Mouse (Mus musculus): ENCODE data around the gene Vmn1r116. TPM values are rescaled to one million over a fixed set of nuclear protein-coding genes. Genes with fewer than 3 reads are reported as not detected.
"Not testable (repeated sequence)": the region's sequence is repeated elsewhere in the genome, so short reads cannot be mapped to it uniquely, and the experiment has no call there.

Gene Vmn1r116
- not detected in 2 replicates for polyA plus RNA-seq (2014; fragmentation: Nextera tagmentation; extraction: Ambion mirVana)

- H3K4me3 ChIP-seq (ENCODE audit: low read depth, low read length); H3K27me3 ChIP-seq (ENCODE audit: control insufficient read depth, insufficient read depth, low read length); H3K9ac ChIP-seq (replicated peaks; ENCODE audit: low read length); H3K4me2 ChIP-seq (ENCODE audit: low read depth, low read length); H3K36me3 ChIP-seq (replicated peaks; ENCODE audit: control insufficient read depth, insufficient read depth, low read depth, low read length); H3K9me3 ChIP-seq (replicated peaks; ENCODE audit: control insufficient read depth, low read length); H3K4me1 ChIP-seq (ENCODE audit: control insufficient read depth, insufficient read depth, low read length); H3K27ac ChIP-seq (replicated peaks; ENCODE audit: low read depth, low read length); DNase-seq (ENCODE audit: low spot score); ATAC-seq (replicated peaks; ENCODE audit: insufficient number of reproducible peaks, low FRiP score, low TSS enrichment, low read depth): not testable (repeated sequence)
- 67% methylated on average over 3 of the region's 3 CpGs for WGBS
These were observed at the start of gene Vmn1r116 for GRCm38 (mm10) chr7:20871956-20872355. Gene Vmn1r116, plus strand, starts transcription at chr7:20872256.

DNA sequence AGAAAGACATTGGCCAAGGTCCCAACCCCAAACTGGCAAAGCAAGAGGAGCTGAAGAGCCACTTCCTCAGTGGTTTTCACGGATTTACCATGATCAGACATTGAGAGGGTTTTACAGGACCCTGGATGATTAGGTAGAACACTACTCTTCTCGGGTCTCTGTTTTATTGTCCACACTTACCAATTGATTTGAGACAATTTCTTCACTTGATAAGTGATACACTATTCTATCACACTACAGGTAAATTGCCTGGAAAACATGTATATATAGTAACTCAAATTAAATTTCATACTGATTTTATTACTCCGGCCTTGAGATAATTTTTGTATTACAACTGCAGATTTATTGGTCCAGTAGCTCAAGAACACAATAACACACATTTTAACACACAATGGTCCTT is 27.2 kb upstream of the Vmn1r116 start, which contains the start of gene Vmn1r115:
Vmn1r115 (minus strand) TSS at position 101 of the 400 bp plus-strand sequence.
- not testable (repeated sequence) for H3K9ac ChIP-seq (replicated peaks; ENCODE audit: low read length); H3K27me3 ChIP-seq (ENCODE audit: control insufficient read depth, insufficient read depth, low read length); H3K27ac ChIP-seq (replicated peaks; ENCODE audit: low read depth, low read length); H3K4me1 ChIP-seq (ENCODE audit: control insufficient read depth, insufficient read depth, low read length); H3K4me3 ChIP-seq (ENCODE audit: low read depth, low read length); H3K4me2 ChIP-seq (ENCODE audit: low read depth, low read length); DNase-seq (ENCODE audit: low spot score); ATAC-seq (replicated peaks; ENCODE audit: insufficient number of reproducible peaks, low FRiP score, low TSS enrichment, low read depth); H3K36me3 ChIP-seq (replicated peaks; ENCODE audit: control insufficient read depth, insufficient read depth, low read depth, low read length); H3K9me3 ChIP-seq (replicated peaks; ENCODE audit: control insufficient read depth, low read length)
- WGBS = no CpG with 5 or more reads among the region's 3 CpGs

DNA sequence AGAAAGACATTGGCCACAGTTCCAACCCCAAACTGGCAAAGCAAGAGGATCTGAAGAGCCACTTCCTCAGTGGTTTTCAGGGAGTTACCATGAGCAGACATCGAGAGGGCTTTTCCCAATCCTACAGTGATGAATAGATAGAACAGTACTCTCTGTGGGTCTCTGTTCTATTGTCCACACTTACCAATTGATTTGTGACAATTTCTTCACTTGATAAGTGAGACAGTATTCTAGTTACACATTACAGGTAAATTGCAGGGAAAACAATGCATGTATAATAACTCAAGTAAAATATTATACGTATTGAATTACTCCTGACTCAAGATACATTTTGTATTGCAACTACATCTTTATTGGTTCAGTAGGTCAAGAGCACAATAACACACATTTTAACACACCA is 12.0 kb downstream of the Vmn1r116 start, which contains the start of gene Vmn1r117:
Vmn1r117 (minus strand) TSS at position 101 of the 400 bp plus-strand sequence.
- not testable (repeated sequence) for H3K27me3 ChIP-seq (ENCODE audit: control insufficient read depth, insufficient read depth, low read length); H3K36me3 ChIP-seq (replicated peaks; ENCODE audit: control insufficient read depth, insufficient read depth, low read depth, low read length); ATAC-seq (replicated peaks; ENCODE audit: insufficient number of reproducible peaks, low FRiP score, low TSS enrichment, low read depth); H3K4me1 ChIP-seq (ENCODE audit: control insufficient read depth, insufficient read depth, low read length); H3K4me3 ChIP-seq (ENCODE audit: low read depth, low read length); H3K9me3 ChIP-seq (replicated peaks; ENCODE audit: control insufficient read depth, low read length); H3K27ac ChIP-seq (replicated peaks; ENCODE audit: low read depth, low read length); H3K4me2 ChIP-seq (ENCODE audit: low read depth, low read length); H3K9ac ChIP-seq (replicated peaks; ENCODE audit: low read length); DNase-seq (ENCODE audit: low spot score)
- no CpG with 5 or more reads among the region's 2 CpGs for WGBS

DNA sequence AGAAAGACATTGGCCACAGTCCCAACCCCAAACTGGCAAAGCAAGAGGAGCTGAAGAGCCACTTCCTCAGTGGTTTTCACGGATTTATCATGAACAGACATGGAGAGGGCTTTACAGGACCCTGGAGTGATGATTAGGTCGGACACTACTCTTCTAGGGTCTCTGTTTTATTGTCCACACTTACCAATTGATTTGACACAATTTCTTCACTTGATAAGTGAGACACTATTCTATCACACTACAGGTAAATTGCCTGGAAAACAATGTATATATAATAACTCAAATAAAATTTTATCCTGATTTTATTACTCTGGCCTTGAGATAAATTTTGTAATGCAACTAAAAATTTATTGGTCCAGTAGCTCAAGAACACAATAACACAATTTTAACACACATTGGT is 40.2 kb downstream of the Vmn1r116 start, which contains the start of gene Vmn1r118:
Vmn1r118 (minus strand) TSS at position 101 of the 400 bp plus-strand sequence.
- not testable (repeated sequence) for ATAC-seq (replicated peaks; ENCODE audit: insufficient number of reproducible peaks, low FRiP score, low TSS enrichment, low read depth); H3K27ac ChIP-seq (replicated peaks; ENCODE audit: low read depth, low read length); DNase-seq (ENCODE audit: low spot score); H3K9ac ChIP-seq (replicated peaks; ENCODE audit: low read length); H3K4me3 ChIP-seq (ENCODE audit: low read depth, low read length); H3K9me3 ChIP-seq (replicated peaks; ENCODE audit: control insufficient read depth, low read length); H3K27me3 ChIP-seq (ENCODE audit: control insufficient read depth, insufficient read depth, low read length); H3K4me1 ChIP-seq (ENCODE audit: control insufficient read depth, insufficient read depth, low read length); H3K36me3 ChIP-seq (replicated peaks; ENCODE audit: control insufficient read depth, insufficient read depth, low read depth, low read length); H3K4me2 ChIP-seq (ENCODE audit: low read depth, low read length)
- no CpG with 5 or more reads among the region's 2 CpGs for whole genome bisulfite sequencing

Other genes with a start within 250 kb of the Vmn1r116 start
- gene Vmn1r107, start 203.3 kb upstream of the Vmn1r116 start, polyA plus RNA-seq (2014; fragmentation: Nextera tagmentation; extraction: Ambion mirVana) = not detected in 2 replicates
- not detected in 2 replicates for gene Vmn1r111, start 169.0 kb upstream of the Vmn1r116 start, polyA plus RNA-seq (2014; fragmentation: Nextera tagmentation; extraction: Ambion mirVana)
- not detected in 2 replicates for gene Gm10668, start 141.6 kb upstream of the Vmn1r116 start, polyA plus RNA-seq (2014; fragmentation: Nextera tagmentation; extraction: Ambion mirVana)
- not detected in 2 replicates for gene Vmn1r112, start 101.1 kb upstream of the Vmn1r116 start, polyA plus RNA-seq (2014; fragmentation: Nextera tagmentation; extraction: Ambion mirVana)
- not detected in 2 replicates for gene Vmn1r113, start 85.0 kb upstream of the Vmn1r116 start, polyA plus RNA-seq (2014; fragmentation: Nextera tagmentation; extraction: Ambion mirVana)
- gene Vmn1r114, start 60.1 kb upstream of the Vmn1r116 start, polyA plus RNA-seq (2014; fragmentation: Nextera tagmentation; extraction: Ambion mirVana) = not detected in 2 replicates
- not detected in 2 replicates for gene Vmn1r115, start 27.3 kb upstream of the Vmn1r116 start, polyA plus RNA-seq (2014; fragmentation: Nextera tagmentation; extraction: Ambion mirVana)
- gene Vmn1r117, start 11.9 kb downstream of the Vmn1r116 start, polyA plus RNA-seq (2014; fragmentation: Nextera tagmentation; extraction: Ambion mirVana) = not detected in 2 replicates
- gene Vmn1r118, start 40.1 kb downstream of the Vmn1r116 start, polyA plus RNA-seq (2014; fragmentation: Nextera tagmentation; extraction: Ambion mirVana) = not detected in 2 replicates
- not detected in 2 replicates for gene Vmn1r119, start 140.2 kb downstream of the Vmn1r116 start, polyA plus RNA-seq (2014; fragmentation: Nextera tagmentation; extraction: Ambion mirVana)
- gene Vmn1r120, start 181.5 kb downstream of the Vmn1r116 start, polyA plus RNA-seq (2014; fragmentation: Nextera tagmentation; extraction: Ambion mirVana) = not detected in 2 replicates
- gene Vmn1r121, start 226.3 kb downstream of the Vmn1r116 start, polyA plus RNA-seq (2014; fragmentation: Nextera tagmentation; extraction: Ambion mirVana) = not detected in 2 replicates

Data from embryonic facial prominence, embryonic 11.5 days (tissue).